Mouse (Mus musculus) heart, embryonic 11.5 days (tissue): ENCODE results near the gene Prr14l. TPM values are rescaled to one million over a fixed set of nuclear protein-coding genes. Genes with fewer than 3 reads are reported as not detected.
"Not testable (repeated sequence)": the region's sequence is repeated elsewhere in the genome, so short reads cannot be mapped to it uniquely, and the experiment has no call there.

Source experiments
- ATAC-seq: fragments of 200-750 bp; cut with Nextera tagmentation; replicated peaks from 2 replicates; pipeline ENCODE4 v1.8.0; 2017; ENCODE audit warnings: moderate library complexity; ENCODE audit not compliant: insufficient number of reproducible peaks, low FRiP score, low TSS enrichment
- H3K27ac ChIP-seq: fragments of 300-500 bp; sonication (generic); 2 replicates; pipeline ENCODE4 v1.5.1; 2014; ENCODE audit warnings: mild to moderate bottlenecking, low read depth, low read length
- H3K27me3 ChIP-seq: fragments of 300-500 bp; sonication (generic); 2 replicates; pipeline ENCODE4 v1.6.1; 2014; ENCODE audit warnings: mild to moderate bottlenecking, low read length, mixed read lengths; ENCODE audit not compliant: control insufficient read depth, insufficient read depth
- H3K36me3 ChIP-seq: fragments of 300-500 bp; sonication (generic); 2 replicates; pipeline ENCODE4 v1.6.1; 2014; ENCODE audit warnings: mild to moderate bottlenecking, low read length, moderate library complexity, mixed read lengths; ENCODE audit not compliant: control insufficient read depth, insufficient read depth
- H3K4me1 ChIP-seq: fragments of 300-500 bp; sonication (generic); 2 replicates; pipeline ENCODE4 v1.6.1; 2014; ENCODE audit warnings: low read length; ENCODE audit not compliant: control insufficient read depth, insufficient read depth
- H3K4me2 ChIP-seq: fragments of 300-500 bp; sonication (generic); 2 replicates; pipeline ENCODE4 v1.6.1; 2014; ENCODE audit warnings: mild to moderate bottlenecking, moderate library complexity
- H3K4me3 ChIP-seq: fragments of 300-500 bp; sonication (generic); 2 replicates; pipeline ENCODE4 v1.5.1; 2014; ENCODE audit warnings: low read depth, low read length
- H3K9ac ChIP-seq: fragments of 300-500 bp; sonication (generic); 2 replicates; pipeline ENCODE4 v1.6.1; 2014; ENCODE audit warnings: mild to moderate bottlenecking, low read depth, low read length, moderate library complexity
- H3K9me3 ChIP-seq: fragments of 300-500 bp; sonication (generic); replicated peaks from 2 replicates; pipeline ENCODE4 v1.6.1; 2016; ENCODE audit warnings: low read length; ENCODE audit not compliant: control insufficient read depth
- WGBS: fragments of 180-500 bp; shearing (Covaris S2); extraction: QIAGEN DNeasy Blood & Tissue Kit; methylation state at CpG from one replicate; pipeline ENCODE4 v1.1.7; 2014; ENCODE audit not compliant: insufficient replicate concordance; 5-methylcytosine and 5-hydroxymethylcytosine counted together
- polyA plus RNA-seq: library from polyadenylated mRNA; unstranded; fragments of >200 nt; fragmentation: Nextera tagmentation; extraction: Ambion mirVana; gene quantifications from 2 replicates; pipeline ENCODE4 v1.2.1, GENCODE M21; 2014

Gene Prr14l
- polyA plus RNA-seq, 1 experiment from 2014 or later, result 11.5 TPM

GRCm38 (mm10) chr5:32751736-32752135 lies 102.3 kb downstream of the Prr14l start:
- Histone ChIP-seq H3K4me3 (no peak overlapping the region), H3K9me3 (no peaks in the 10 kb centered on the region), H3K4me1 (peaks cover 5% of the 10 kb centered on the region), H3K9ac (no peak overlapping the region), H3K36me3 (no peaks in the 10 kb centered on the region), H3K27ac (no peak overlapping the region), H3K27me3 (no peaks in the 10 kb centered on the region), H3K4me2 (no peak overlapping the region)
- WGBS, result 66% methylated on average over 2 of the region's 2 CpGs
- ATAC-seq, result no peak

DNA sequence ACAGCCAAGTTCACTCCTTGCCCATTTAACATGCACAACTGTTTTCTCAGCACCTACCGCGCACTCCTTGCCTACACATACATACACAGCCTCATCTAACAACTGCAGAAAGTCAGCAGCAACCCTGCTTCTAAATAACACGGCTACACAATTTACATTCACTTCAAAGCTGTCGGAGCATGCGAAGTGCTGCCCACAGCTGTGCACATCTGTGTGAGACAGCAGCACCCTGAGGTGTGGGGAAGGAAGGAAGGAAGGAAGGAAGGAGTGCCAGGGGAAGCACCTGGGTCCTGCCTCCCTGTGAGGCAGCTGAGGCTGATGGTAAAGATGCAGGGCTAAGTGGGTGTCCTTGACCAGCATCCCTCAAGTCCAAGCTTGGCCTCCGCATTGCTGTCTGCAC lies 105.1 kb downstream of the Prr14l start:
- Histone ChIP-seq H3K9me3 (no peaks in the 10 kb centered on the region), H3K36me3 (no peaks in the 10 kb centered on the region), H3K9ac (no peak overlapping the region), H3K27me3 (no peaks in the 10 kb centered on the region), H3K4me3 (no peak overlapping the region), H3K4me1 (peaks cover 17% of the 10 kb centered on the region), H3K4me2 (no peak overlapping the region), H3K27ac (no peak overlapping the region)
- 90% methylated on average over 6 of the region's 6 CpGs for WGBS
- no peak for ATAC-seq

GRCm38 (mm10) chr5:32747650-32748375 lies 106.2 kb downstream of the Prr14l start:
- H3K4me2 ChIP-seq, result no peak overlapping the region; the same call in 1 of the 2 replicates
- H3K27me3 ChIP-seq, result no peaks in the 10 kb centered on the region
- H3K4me3 ChIP-seq, result no peak overlapping the region
- H3K4me1 ChIP-seq, result peaks cover 17% of the 10 kb centered on the region
- no peak overlapping the region for H3K27ac ChIP-seq
- WGBS, result 56% methylated on average over 6 of the region's 6 CpGs
- no peaks in the 10 kb centered on the region for H3K36me3 ChIP-seq
- 0 out of 2 replicates have a peak overlapping the region, but pooled peaks have one; percentile 16 for H3K9ac ChIP-seq
- no peak for ATAC-seq
- H3K9me3 ChIP-seq, result no peaks in the 10 kb centered on the region

DNA sequence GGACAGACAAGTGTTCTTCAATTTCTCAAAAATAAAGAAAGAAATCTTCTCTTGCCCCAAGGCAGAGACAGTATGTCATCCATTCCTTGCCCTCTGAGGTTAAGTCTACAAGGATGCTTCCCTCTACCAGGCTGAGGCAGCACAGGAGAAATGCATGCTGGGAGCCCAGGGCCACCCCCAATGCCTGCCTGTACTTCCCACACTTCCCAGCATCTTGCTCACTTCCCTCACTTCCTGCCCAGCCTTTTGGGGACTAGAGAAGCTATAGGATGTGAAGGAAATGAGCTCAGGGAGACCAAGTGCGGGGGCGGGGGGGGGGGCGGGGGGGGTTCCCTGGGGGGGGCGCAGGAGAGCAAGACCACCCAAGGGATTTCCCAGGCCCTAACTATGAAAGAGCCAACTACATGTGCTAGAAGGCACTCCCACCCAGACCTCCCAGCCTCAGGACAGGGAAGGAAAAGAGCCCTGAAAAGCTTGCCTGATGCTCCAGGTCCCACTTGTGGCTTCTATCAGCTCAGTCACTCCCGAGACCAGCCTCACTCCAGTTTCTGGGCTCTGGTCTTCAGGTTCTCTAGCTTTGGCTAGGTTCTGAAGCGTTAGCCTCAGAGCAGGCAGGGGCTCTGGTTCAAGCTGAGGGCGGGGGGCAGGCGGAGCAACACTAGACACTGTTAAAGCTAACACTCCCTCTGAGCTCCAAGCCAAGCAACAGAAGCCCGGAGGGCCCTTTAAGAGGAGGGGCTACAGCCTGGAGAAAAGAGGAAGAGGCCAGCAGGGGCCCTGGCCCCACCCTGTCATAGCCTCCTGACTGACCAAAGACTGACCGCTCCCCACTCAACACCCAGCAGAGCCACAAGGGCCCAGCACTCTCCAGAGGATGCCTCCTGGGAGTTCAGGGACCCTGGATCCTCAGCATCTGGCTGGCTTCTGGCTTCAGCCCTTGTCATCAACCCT lies 108.1 kb downstream of the Prr14l start:
- Histone ChIP-seq H3K27me3 (no peaks in the 10 kb centered on the region), H3K9me3 (no peaks in the 10 kb centered on the region), H3K27ac (peak overlapping the region; percentile 88), H3K4me1 (peaks cover 17% of the 10 kb centered on the region), H3K36me3 (0 out of 2 replicates have a peak, but pooled peaks cover 2% of the 10 kb centered on the region), H3K4me2 (peak overlapping the region; percentile 79), H3K9ac (peak overlapping the region; percentile 76), H3K4me3 (peak overlapping the region; percentile 56)
- peak; percentile 88 for ATAC-seq
- 9% methylated on average over 10 of the region's 10 CpGs for WGBS

- no peak overlapping the region for H3K4me2 ChIP-seq
- ATAC-seq, result no peak
- H3K4me3 ChIP-seq, result no peak overlapping the region
- no peak overlapping the region for H3K27ac ChIP-seq
- peaks cover 17% of the 10 kb centered on the region for H3K4me1 ChIP-seq
- H3K9ac ChIP-seq, result no peak overlapping the region
- no peaks in the 10 kb centered on the region for H3K27me3 ChIP-seq
- 0 out of 2 replicates have a peak, but pooled peaks cover 2% of the 10 kb centered on the region for H3K36me3 ChIP-seq
- no peaks in the 10 kb centered on the region for H3K9me3 ChIP-seq
- 66% methylated on average over 9 of the region's 9 CpGs for WGBS
Observed at GRCm38 (mm10) chr5:32742149-32742548, 111.9 kb downstream of the Prr14l start.

GRCm38 (mm10) chr5:32741377-32741776 lies 112.7 kb downstream of the Prr14l start:
- H3K36me3 ChIP-seq, H3K9me3 ChIP-seq, ATAC-seq, H3K4me2 ChIP-seq, H3K9ac ChIP-seq, H3K4me1 ChIP-seq, H3K27ac ChIP-seq, H3K27me3 ChIP-seq, H3K4me3 ChIP-seq: not testable (repeated sequence)
- WGBS, result 85% methylated on average over 4 of the region's 4 CpGs

DNA sequence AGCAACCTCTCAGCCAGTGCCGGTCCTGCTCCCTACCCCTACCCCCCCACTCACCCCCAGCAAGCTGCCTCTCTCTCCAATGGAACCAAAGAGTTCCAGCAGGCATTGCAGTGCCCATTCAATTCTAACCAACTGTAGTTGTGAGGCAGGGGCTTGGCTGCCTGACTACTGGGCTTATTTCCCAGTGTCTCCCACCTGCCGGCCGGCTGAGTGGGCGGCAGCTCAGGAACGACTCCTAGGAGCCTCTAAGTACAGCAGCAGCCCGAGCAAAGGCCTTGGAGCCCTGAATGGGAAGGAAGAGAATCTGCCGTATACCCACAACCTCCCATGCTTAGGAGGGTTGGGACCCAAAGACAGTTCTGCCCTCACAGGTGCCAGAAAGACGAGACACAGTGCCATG lies 113.2 kb downstream of the Prr14l start:
- not testable (repeated sequence) for H3K4me2 ChIP-seq, H3K36me3 ChIP-seq, H3K9ac ChIP-seq, H3K9me3 ChIP-seq, H3K27ac ChIP-seq, H3K4me1 ChIP-seq, H3K4me3 ChIP-seq, H3K27me3 ChIP-seq, ATAC-seq
- WGBS, result 85% methylated on average over 8 of the region's 8 CpGs

DNA sequence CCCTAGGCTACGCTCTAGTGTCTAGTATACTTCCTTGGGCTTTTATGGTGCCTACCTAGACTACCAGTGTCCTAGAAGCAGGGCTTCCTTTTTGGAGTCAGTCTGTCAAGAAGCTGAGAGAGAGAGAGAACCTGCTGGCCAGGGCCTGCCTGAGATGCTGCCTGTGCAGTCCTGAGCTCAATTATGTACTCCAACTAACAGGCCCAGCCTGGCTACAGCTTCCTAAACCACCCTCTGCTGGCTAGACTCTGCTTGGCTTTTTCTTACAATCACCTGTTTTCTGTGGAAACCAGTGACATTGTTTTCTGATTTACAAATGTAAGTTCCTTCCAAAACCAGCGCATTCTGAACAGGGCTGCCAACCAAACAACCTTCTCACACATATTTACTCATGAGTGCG lies 113.9 kb downstream of the Prr14l start:
- no peak for ATAC-seq
- H3K4me3 ChIP-seq, result no peak overlapping the region
- no peak overlapping the region for H3K4me2 ChIP-seq
- H3K4me1 ChIP-seq, result peaks cover 2% of the 10 kb centered on the region
- no peak overlapping the region for H3K27ac ChIP-seq
- H3K9ac ChIP-seq, result no peak overlapping the region
- WGBS, result 93% methylated on average over 3 of the region's 3 CpGs
- H3K36me3 ChIP-seq, result 0 out of 2 replicates have a peak, but pooled peaks cover 2% of the 10 kb centered on the region
- no peaks in the 10 kb centered on the region for H3K9me3 ChIP-seq
- no peaks in the 10 kb centered on the region for H3K27me3 ChIP-seq
